8 mouse cellular contexts compared by ENCODE assay signal in genomic region chr2:105615891-105616733, GRCm38 (mm10). TPM values are rescaled to one million over a fixed set of nuclear protein-coding genes. Genes with fewer than 3 reads are reported as not detected.
DNase-seq lines count a peak whose midpoint lies in the region; ATAC-seq and TF ChIP-seq lines count a peak whose summit lies in the region.

No protein-coding gene starts in this region.

- H3K4me3 ChIP-seq in ES-E14 (ENCODE audit: insufficient read depth in 1 of 2, low read depth in 1 of 2, low read length in 2 of 2, poor library complexity in 1 of 2, severe bottlenecking in 1 of 2) = peak overlapping the region in 1 of 2 experiments; percentile 9; a peak in 1 of 4 replicates
- H3K4me3 ChIP-seq in embryonic facial prominence, embryonic 14.5 days (ENCODE audit: low read depth, low read length) = peak overlapping the region; percentile 15; the same call in 1 of the 2 replicates

- no peak overlapping the region for H3K27ac ChIP-seq in ES-E14 (ENCODE audit: insufficient read depth, low read depth, low read length, poor library complexity, severe bottlenecking)
- H3K27ac ChIP-seq in embryonic facial prominence, embryonic 14.5 days (replicated peaks; ENCODE audit: low read depth, low read length) = no peak overlapping the region

- H3K9me3 ChIP-seq in ES-E14 (ENCODE audit: control insufficient read depth, insufficient read depth, low read depth, low read length) = no peaks in the 10 kb centered on the region
- H3K9me3 ChIP-seq in embryonic facial prominence, embryonic 14.5 days (ENCODE audit: control insufficient read depth, low read length) = no peaks in the 10 kb centered on the region

- no peaks in the 10 kb centered on the region for H3K36me3 ChIP-seq in ES-E14 (ENCODE audit: control insufficient read depth, insufficient read depth, low read length, poor library complexity, severe bottlenecking)
- no peaks in the 10 kb centered on the region for H3K36me3 ChIP-seq in embryonic facial prominence, embryonic 14.5 days (ENCODE audit: control insufficient read depth, insufficient read depth, low read length)

- peak; percentile 59 for ATAC-seq in embryonic facial prominence, embryonic 14.5 days (ENCODE audit: low read depth)

- in situ Hi-C loops in ES-E14 (cut with MboI; ENCODE audit: low sequenced_read_pairs in 2 of 2, unreplicated experiment in 2 of 2) = no loop called here

- no peak overlapping the region for H3K9ac ChIP-seq in ES-E14 (ENCODE audit: insufficient read depth, low read depth, low read length, poor library complexity, severe bottlenecking)
- H3K9ac ChIP-seq in embryonic facial prominence, embryonic 14.5 days (ENCODE audit: low read depth, low read length) = no peak overlapping the region; the same call in 1 of the 2 replicates

- peak overlapping the region; percentile 44 for H3K4me2 ChIP-seq in embryonic facial prominence, embryonic 14.5 days (ENCODE audit: low read depth, low read length)

- DNase-seq in ES-E14 (ENCODE audit: low read depth, low spot score) = peak; percentile 85
- DNase-seq in adrenal gland, postnatal 25 days = peak; percentile 37
- DNase-seq in embryonic facial prominence, embryonic 14.5 days (ENCODE audit: low spot score) = peak; percentile 71
- DNase-seq in heart, postnatal 4 days = peak; percentile 61
- DNase-seq in layer of hippocampus, postnatal 10 days (ENCODE audit: low spot score in 2 of 2) = peak; percentile 52 to 71
- peak; percentile 43 for DNase-seq in lung, postnatal 14 days
- peak; percentile 5 for DNase-seq in right cerebral cortex, postnatal 36 days (ENCODE audit: low spot score in 2 of 2)
- DNase-seq in spleen, postnatal 14 days (ENCODE audit: low spot score in 2 of 2) = no peak

- H3K27me3 ChIP-seq in embryonic facial prominence, embryonic 14.5 days (replicated peaks; ENCODE audit: control insufficient read depth, insufficient read depth, low read length) = peaks cover 11% of the 10 kb centered on the region; the same call in 1 of the 2 replicates

- peaks cover 6 to 19% of the 10 kb centered on the region in 2 experiments for H3K4me1 ChIP-seq in ES-E14 (ENCODE audit: control insufficient read depth in 2 of 2, insufficient read depth in 2 of 2, low read length in 2 of 2, poor library complexity in 1 of 2)
- peaks cover 12% of the 10 kb centered on the region; the same call in 1 of the 2 replicates for H3K4me1 ChIP-seq in embryonic facial prominence, embryonic 14.5 days (ENCODE audit: control insufficient read depth, insufficient read depth, low read length)

- WGBS in embryonic facial prominence, embryonic 14.5 days = 26% methylated on average over 18 of the region's 18 CpGs

TF ChIP-seq in ES-E14, 5 proteins besides CTCF, POLR2A, EP300 and RAD21:
- TF ChIP-seq ZC3H11A (IDR thresholded peaks at IDR 0.05; ENCODE audit: borderline replicate concordance, low read depth, low read length) (peak; percentile 23; the same call in 1 of the 2 replicates), ZNF384 (IDR thresholded peaks at IDR 0.05; ENCODE audit: low read depth, low read length) (no peak)
TF ChIP-seq in ES-E14: peak in this region for 1.

RNA-seq across cellular contexts. Expression of gene Pax6, which starts 52.6 kb away (rescaled TPM):
- total RNA-seq in ES-E14 (2012; rRNA removed) = 4.3 and 7.1 TPM in 2 replicates
- not detected in 2 replicates for total RNA-seq in adrenal gland, postnatal 25 days (2021)
- polyA plus RNA-seq in embryonic facial prominence, embryonic 14.5 days (2014; fragmentation: Nextera tagmentation; extraction: Ambion mirVana) = 1.8 and 2.6 TPM in 2 replicates
- total RNA-seq in heart, postnatal 4 days (2021) = under 1 TPM in 1 of 2 experiments, not detected in 1; 0.61 TPM
- total RNA-seq in layer of hippocampus, postnatal 10 days (2021) = 10 to 100 TPM; 11.8 to 13.5 TPM

Comparison
In these comparisons a context has a peak if more than half of its experiments do, and no peak if none do; other contexts are left out.
1. DNase-seq: peak in ES-E14 (single experiment), adrenal gland, postnatal 25 days (single experiment), embryonic facial prominence, embryonic 14.5 days (single experiment), heart, postnatal 4 days (single experiment), layer of hippocampus, postnatal 10 days (2 of 2), lung, postnatal 14 days (single experiment) and right cerebral cortex, postnatal 36 days (2 of 2); none in spleen, postnatal 14 days (0 of 2).